Mouse (Mus musculus) fibroblast of lung, adult 2 months (primary cell): ENCODE data around the gene Fam167b.

Experiments
- DNase-seq: peaks from one replicate; pipeline ENCODE4 v3.0.0-alpha.2; 2011; ENCODE audit warnings: low read depth

Gene Fam167b

GRCm38 (mm10) chr4:129608426-129609025 lies 30.2 kb upstream of the Fam167b start:
- peak; percentile 49 for DNase-seq

GRCm38 (mm10) chr4:129600233-129601158 lies 22.1 kb upstream of the Fam167b start, which contains the start of the genes Eif3i and Tmem234:
TSS of gene Eif3i (minus strand) at chr4:129600648.
TSS of gene Tmem234 (plus strand) at chr4:129600668.
- peak; percentile 40 for DNase-seq

GRCm38 (mm10) chr4:129588865-129589264 lies 10.5 kb upstream of the Fam167b start:
- DNase-seq = no peak

- no peak for DNase-seq
These were observed 8.6 kb upstream of the Fam167b start for GRCm38 (mm10) chr4:129586943-129587342.

- DNase-seq = no peak
These were observed 7.4 kb upstream of the Fam167b start for GRCm38 (mm10) chr4:129585773-129586172.

- DNase-seq = peak; percentile 51
These were observed 6.7 kb upstream of the Fam167b start for GRCm38 (mm10) chr4:129584884-129585608.

GRCm38 (mm10) chr4:129584370-129584769 lies 6.0 kb upstream of the Fam167b start:
- DNase-seq = no peak

GRCm38 (mm10) chr4:129582251-129582650 lies 3.9 kb upstream of the Fam167b start:
- DNase-seq = no peak

- DNase-seq = no peak
These were observed 2.0 kb upstream of the Fam167b start for GRCm38 (mm10) chr4:129580347-129580746.

GRCm38 (mm10) chr4:129577688-129578087 lies 661 bp downstream of the Fam167b start:
- no peak for DNase-seq

- DNase-seq = no peak
These were observed 1.4 kb downstream of the Fam167b start for GRCm38 (mm10) chr4:129576863-129577491.

GRCm38 (mm10) chr4:129575171-129575844 lies 3.0 kb downstream of the Fam167b start:
- no peak for DNase-seq

GRCm38 (mm10) chr4:129573430-129573829 lies 4.9 kb downstream of the Fam167b start, which contains the start of gene Lck:
TSS of gene Lck (minus strand) at chr4:129573641.
- DNase-seq = no peak

GRCm38 (mm10) chr4:129573093-129573370 lies 5.3 kb downstream of the Fam167b start:
- no peak for DNase-seq

GRCm38 (mm10) chr4:129572236-129573092 lies 5.9 kb downstream of the Fam167b start:
- DNase-seq = no peak

GRCm38 (mm10) chr4:129571551-129572084 lies 6.7 kb downstream of the Fam167b start:
- DNase-seq = no peak

GRCm38 (mm10) chr4:129570028-129570427 lies 8.3 kb downstream of the Fam167b start:
- DNase-seq = no peak

GRCm38 (mm10) chr4:129568366-129568765 lies 10.0 kb downstream of the Fam167b start:
- DNase-seq = no peak

- no peak for DNase-seq
These were observed 13.2 kb downstream of the Fam167b start for GRCm38 (mm10) chr4:129565139-129565538.

GRCm38 (mm10) chr4:129563718-129564117 lies 14.6 kb downstream of the Fam167b start:
- no peak for DNase-seq
